30 mouse cellular contexts compared by ENCODE assay signal in genomic region chr16:47205339-47205738, GRCm38 (mm10).
DNase-seq lines count a peak whose midpoint lies in the region; ATAC-seq and TF ChIP-seq lines count a peak whose summit lies in the region.
"Had no signal": no experiment of that assay in that cellular context is flagged by ENCODE, and none has a peak within 500 bp of the region (broad histone marks: within the 10 kb centered on the region; RNA-seq: fewer than 3 reads in every experiment).

No protein-coding gene starts in this region.

- no peak overlapping the region for H3K27ac ChIP-seq in hindbrain, postnatal 0 days
- H3K27ac ChIP-seq in hindbrain, embryonic 12.5 days = no peak overlapping the region
- H3K27ac ChIP-seq in midbrain, embryonic 15.5 days = no peak overlapping the region
- H3K27ac ChIP-seq: embryonic facial prominence, embryonic 10.5 days; embryonic facial prominence, embryonic 13.5 days; forebrain, embryonic 13.5 days; heart, adult 2 months; heart, embryonic 10.5 days; heart, embryonic 13.5 days; hindbrain, embryonic 15.5 days had no signal

- no peak overlapping the region for H3K4me2 ChIP-seq in hindbrain, postnatal 0 days (ENCODE audit: low read depth, low read length)
- H3K4me2 ChIP-seq in hindbrain, embryonic 12.5 days (replicated peaks) = no peak overlapping the region
- no peak overlapping the region for H3K4me2 ChIP-seq in midbrain, embryonic 15.5 days
- H3K4me2 ChIP-seq: embryonic facial prominence, embryonic 13.5 days; forebrain, embryonic 13.5 days; heart, embryonic 13.5 days; hindbrain, embryonic 15.5 days had no signal

- H3K4me1 ChIP-seq in hindbrain, postnatal 0 days (ENCODE audit: insufficient read depth, low read length) = no peaks in the 10 kb centered on the region
- H3K4me1 ChIP-seq in hindbrain, embryonic 12.5 days = no peaks in the 10 kb centered on the region
- H3K4me1 ChIP-seq in midbrain, embryonic 15.5 days = peaks cover 4% of the 10 kb centered on the region; the same call in 1 of the 2 replicates
- H3K4me1 ChIP-seq: embryonic facial prominence, embryonic 10.5 days; embryonic facial prominence, embryonic 13.5 days; forebrain, embryonic 13.5 days; heart, embryonic 10.5 days; heart, embryonic 13.5 days; hindbrain, embryonic 15.5 days had no signal

- no peak for TF ChIP-seq CTCF in hindbrain, postnatal 0 days (IDR thresholded peaks at IDR 0.05; ENCODE audit: low read depth)
- no peak for TF ChIP-seq CTCF in brain, embryonic 14.5 days (IDR thresholded peaks at IDR 0.05; ENCODE audit: borderline replicate concordance, extremely low read depth, insufficient read depth, insufficient read length)

- WGBS in hindbrain, postnatal 0 days = 57% methylated on average over 4 of the region's 4 CpGs
- 86% methylated on average over 4 of the region's 4 CpGs for WGBS in hindbrain, embryonic 12.5 days
- 43% methylated on average over 4 of the region's 4 CpGs for WGBS in midbrain, embryonic 15.5 days

- peak; percentile 8 for DNase-seq in hindbrain, postnatal 0 days (ENCODE audit: low spot score)
- DNase-seq in brain, embryonic 14.5 days (ENCODE audit: low read depth) = peak; percentile 18
- DNase-seq in kidney, postnatal 4 days = no peak
- DNase-seq: adrenal gland, postnatal 10 days; B cell, adult 2 months; cerebellum, adult 11-12 months; cerebellum, adult 8-10 months; cerebellum, postnatal 10 days; cerebellum, postnatal 36 days; embryo, embryonic 11 days; forebrain, postnatal 0 days; gastrocnemius, postnatal 10 days; gastrocnemius, postnatal 36 days; heart, adult 2 months; heart, postnatal 14 days; heart, postnatal 4 days had no signal

- no peaks in the 10 kb centered on the region for H3K9me3 ChIP-seq in hindbrain, postnatal 0 days (ENCODE audit: low read length)
- H3K9me3 ChIP-seq in hindbrain, embryonic 12.5 days (replicated peaks) = no peaks in the 10 kb centered on the region
- no peaks in the 10 kb centered on the region for H3K9me3 ChIP-seq in midbrain, embryonic 15.5 days
- H3K9me3 ChIP-seq: embryonic facial prominence, embryonic 10.5 days; embryonic facial prominence, embryonic 13.5 days; forebrain, embryonic 13.5 days; G1E; heart, embryonic 10.5 days; heart, embryonic 13.5 days; hindbrain, embryonic 15.5 days had no signal

- H3K27me3 ChIP-seq in hindbrain, postnatal 0 days (ENCODE audit: insufficient read depth, low read length) = no peaks in the 10 kb centered on the region
- no peaks in the 10 kb centered on the region for H3K27me3 ChIP-seq in hindbrain, embryonic 12.5 days
- H3K27me3 ChIP-seq in midbrain, embryonic 15.5 days (replicated peaks) = no peaks in the 10 kb centered on the region
- H3K27me3 ChIP-seq: CH12.LX; embryonic facial prominence, embryonic 13.5 days; forebrain, embryonic 13.5 days; heart, embryonic 13.5 days; hindbrain, embryonic 15.5 days; Patski had no signal

- no peak for ATAC-seq in hindbrain, postnatal 0 days
- ATAC-seq in hindbrain, embryonic 12.5 days (ENCODE audit: low FRiP score) = no peak
- peak; percentile 80 for ATAC-seq in midbrain, embryonic 15.5 days (replicated peaks)
- no peak for ATAC-seq in inflammation-experienced regulatory T-cells, adult 6 months
- ATAC-seq: intestine, embryonic 16.5 days; Patski had no signal

- no peak overlapping the region for H3K9ac ChIP-seq in hindbrain, postnatal 0 days (replicated peaks; ENCODE audit: low read length)
- H3K9ac ChIP-seq in hindbrain, embryonic 12.5 days = no peak overlapping the region
- no peak overlapping the region for H3K9ac ChIP-seq in midbrain, embryonic 15.5 days
- H3K9ac ChIP-seq: embryonic facial prominence, embryonic 13.5 days; forebrain, embryonic 13.5 days; forebrain, postnatal 0 days; heart, embryonic 13.5 days; hindbrain, embryonic 15.5 days had no signal

- no peaks in the 10 kb centered on the region for H3K36me3 ChIP-seq in hindbrain, postnatal 0 days (ENCODE audit: insufficient read depth, low read length)
- no peaks in the 10 kb centered on the region for H3K36me3 ChIP-seq in hindbrain, embryonic 12.5 days
- H3K36me3 ChIP-seq in midbrain, embryonic 15.5 days (replicated peaks) = no peaks in the 10 kb centered on the region
- H3K36me3 ChIP-seq: embryonic facial prominence, embryonic 10.5 days; embryonic facial prominence, embryonic 13.5 days; G1E; heart, embryonic 10.5 days; heart, embryonic 13.5 days; hindbrain, embryonic 15.5 days had no signal

- TF ChIP-seq POLR2A in brain, embryonic 14.5 days (IDR thresholded peaks at IDR 0.05; ENCODE audit: borderline replicate concordance, extremely low read depth, insufficient read depth, insufficient read length, poor library complexity, severe bottlenecking) = no peak

- H3K4me3 ChIP-seq in hindbrain, postnatal 0 days (ENCODE audit: low read length) = no peak overlapping the region
- H3K4me3 ChIP-seq in hindbrain, embryonic 12.5 days = no peak overlapping the region
- H3K4me3 ChIP-seq in midbrain, embryonic 15.5 days = no peak overlapping the region
- H3K4me3 ChIP-seq: embryonic facial prominence, embryonic 10.5 days; embryonic facial prominence, embryonic 13.5 days; erythroblast, embryonic 14.5 days; forebrain, embryonic 13.5 days; heart, adult 2 months; heart, embryonic 10.5 days; heart, embryonic 13.5 days; hindbrain, embryonic 15.5 days had no signal

Comparison
In these comparisons a context has a peak if more than half of its experiments do, and no peak if none do; other contexts are left out.
1. DNase-seq: peak in hindbrain, postnatal 0 days (single experiment) and brain, embryonic 14.5 days (single experiment); none in kidney, postnatal 4 days (0 of 2).